Mouse (Mus musculus) lung, postnatal 0 days (tissue): ENCODE measurements around the gene Sun5.

ENCODE experiments used
- CTCF ChIP-seq: IDR thresholded peaks from 2 replicates; pipeline ENCODE4 v1.5.1; 2016; ENCODE audit warnings: antibody characterized with exemption, mild to moderate bottlenecking
- EP300 ChIP-seq: IDR thresholded peaks from 2 replicates; pipeline ENCODE4 v1.6.1; 2016; ENCODE audit warnings: antibody characterized with exemption, mild to moderate bottlenecking, control low read depth

DNA sequence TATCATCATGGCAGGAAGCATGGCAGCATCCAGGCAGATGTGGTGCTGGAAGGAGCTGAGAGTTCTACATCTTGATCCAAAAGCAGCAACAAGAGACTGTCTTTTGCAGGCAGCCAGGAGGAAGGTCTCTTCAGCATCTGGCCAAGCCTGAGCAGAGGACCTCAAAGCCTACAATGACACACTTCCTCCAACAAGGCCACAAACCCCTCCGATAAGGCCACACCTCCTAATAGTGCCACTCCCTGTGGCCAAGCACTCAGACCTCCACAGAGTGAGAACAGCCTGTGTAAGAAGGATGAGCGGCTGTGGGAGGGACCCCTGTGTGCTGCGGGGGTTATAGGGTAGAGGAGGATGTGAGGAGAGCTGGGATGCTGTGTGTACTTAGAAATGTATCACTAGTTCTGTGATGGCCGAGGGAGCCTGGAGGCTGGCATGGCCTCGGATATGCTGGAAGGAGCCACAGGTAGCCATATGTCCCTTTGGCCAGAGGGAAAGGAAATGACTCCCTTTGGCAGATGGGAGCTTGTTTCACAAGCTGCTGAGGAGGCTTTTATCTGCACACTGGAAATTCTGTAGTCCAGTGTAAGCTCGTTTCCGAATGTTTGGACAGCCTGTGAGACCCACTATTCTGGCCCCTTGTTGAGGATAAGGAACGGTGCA, 43.6 kb downstream of the Sun5 start:
- TF ChIP-seq CTCF (no peak), EP300 (no peak)
